Mouse (Mus musculus): Measurements from ENCODE around the gene Dnah8. TPM values are rescaled to one million over a fixed set of nuclear protein-coding genes. Genes with fewer than 3 reads are reported as not detected.

The Dnah8 gene
- polyA plus RNA-seq, 1 experiment: not detected

- WGBS: 95% methylated on average over 8 of the region's 8 CpGs
- TF ChIP-seq CTCF (IDR thresholded peaks at IDR 0.05; ENCODE audit: insufficient read depth, low read depth, low read length): no peak
- TF ChIP-seq POLR2A (IDR thresholded peaks at IDR 0.05; ENCODE audit: insufficient read depth, low read depth, low read length): no peak
- Histone ChIP-seq H3K4me1 (ENCODE audit: control insufficient read depth, insufficient read depth, low read length) (no peaks in the 10 kb centered on the region), H3K4me3 (ENCODE audit: insufficient read depth, low read depth, low read length) (no peak overlapping the region), H3K27ac (ENCODE audit: insufficient read depth, low read depth, low read length) (no peak overlapping the region)
Measured at GRCm38 (mm10) chr17:30663170-30663569, 39.0 kb downstream of the Dnah8 start.

- no peak overlapping the region for H3K4me3 ChIP-seq (ENCODE audit: insufficient read depth, low read depth, low read length)
- H3K27ac ChIP-seq (ENCODE audit: insufficient read depth, low read depth, low read length): no peak overlapping the region
- TF ChIP-seq POLR2A (IDR thresholded peaks at IDR 0.05; ENCODE audit: insufficient read depth, low read depth, low read length): no peak
- WGBS: 78% methylated on average over 5 of the region's 5 CpGs
- no peaks in the 10 kb centered on the region for H3K4me1 ChIP-seq (ENCODE audit: control insufficient read depth, insufficient read depth, low read length)
Measured at GRCm38 (mm10) chr17:30664856-30665255, 40.7 kb downstream of the Dnah8 start.

GRCm38 (mm10) chr17:30672556-30672955, 48.4 kb downstream of the Dnah8 start:
- WGBS: 50% methylated on average over 4 of the region's 4 CpGs
- no peaks in the 10 kb centered on the region for H3K4me1 ChIP-seq (ENCODE audit: control insufficient read depth, insufficient read depth, low read length)
- TF ChIP-seq CTCF (IDR thresholded peaks at IDR 0.05; ENCODE audit: insufficient read depth, low read depth, low read length) (no peak), POLR2A (IDR thresholded peaks at IDR 0.05; ENCODE audit: insufficient read depth, low read depth, low read length) (no peak)
- H3K4me3 ChIP-seq (ENCODE audit: insufficient read depth, low read depth, low read length): no peak overlapping the region
- H3K27ac ChIP-seq (ENCODE audit: insufficient read depth, low read depth, low read length): no peak overlapping the region

- TF ChIP-seq POLR2A (IDR thresholded peaks at IDR 0.05; ENCODE audit: insufficient read depth, low read depth, low read length) (no peak), CTCF (IDR thresholded peaks at IDR 0.05; ENCODE audit: insufficient read depth, low read depth, low read length) (no peak)
- Histone ChIP-seq H3K4me1 (ENCODE audit: control insufficient read depth, insufficient read depth, low read length) (no peaks in the 10 kb centered on the region), H3K4me3 (ENCODE audit: insufficient read depth, low read depth, low read length) (no peak overlapping the region), H3K27ac (ENCODE audit: insufficient read depth, low read depth, low read length) (no peak overlapping the region)
- 89% methylated on average over 6 of the region's 6 CpGs for WGBS
Measured at GRCm38 (mm10) chr17:30673023-30673422, 48.9 kb downstream of the Dnah8 start.

GRCm38 (mm10) chr17:30675021-30675740, 51.0 kb downstream of the Dnah8 start:
- TF ChIP-seq CTCF (IDR thresholded peaks at IDR 0.05; ENCODE audit: insufficient read depth, low read depth, low read length) (no peak), POLR2A (IDR thresholded peaks at IDR 0.05; ENCODE audit: insufficient read depth, low read depth, low read length) (no peak)
- Histone ChIP-seq H3K27ac (ENCODE audit: insufficient read depth, low read depth, low read length) (no peak overlapping the region), H3K4me1 (ENCODE audit: control insufficient read depth, insufficient read depth, low read length) (no peaks in the 10 kb centered on the region), H3K4me3 (ENCODE audit: insufficient read depth, low read depth, low read length) (no peak overlapping the region)
- WGBS: 72% methylated on average over 9 of the region's 9 CpGs

- TF ChIP-seq CTCF (IDR thresholded peaks at IDR 0.05; ENCODE audit: insufficient read depth, low read depth, low read length): no peak
- no peak for TF ChIP-seq POLR2A (IDR thresholded peaks at IDR 0.05; ENCODE audit: insufficient read depth, low read depth, low read length)
- no peak overlapping the region for H3K27ac ChIP-seq (ENCODE audit: insufficient read depth, low read depth, low read length)
- H3K4me3 ChIP-seq (ENCODE audit: insufficient read depth, low read depth, low read length): no peak overlapping the region
- 94% methylated on average over 10 of the region's 10 CpGs for WGBS
- H3K4me1 ChIP-seq (ENCODE audit: control insufficient read depth, insufficient read depth, low read length): no peaks in the 10 kb centered on the region
Measured at GRCm38 (mm10) chr17:30678523-30678922, 54.4 kb downstream of the Dnah8 start.

GRCm38 (mm10) chr17:30679612-30680011, 55.5 kb downstream of the Dnah8 start:
- 95% methylated on average over 4 of the region's 4 CpGs for WGBS
- no peak overlapping the region for H3K4me3 ChIP-seq (ENCODE audit: insufficient read depth, low read depth, low read length)
- TF ChIP-seq CTCF (IDR thresholded peaks at IDR 0.05; ENCODE audit: insufficient read depth, low read depth, low read length) (no peak), POLR2A (IDR thresholded peaks at IDR 0.05; ENCODE audit: insufficient read depth, low read depth, low read length) (no peak)
- H3K27ac ChIP-seq (ENCODE audit: insufficient read depth, low read depth, low read length): no peak overlapping the region
- no peaks in the 10 kb centered on the region for H3K4me1 ChIP-seq (ENCODE audit: control insufficient read depth, insufficient read depth, low read length)

GRCm38 (mm10) chr17:30681604-30682003, 57.5 kb downstream of the Dnah8 start:
- Histone ChIP-seq H3K4me1 (ENCODE audit: control insufficient read depth, insufficient read depth, low read length) (no peaks in the 10 kb centered on the region), H3K4me3 (ENCODE audit: insufficient read depth, low read depth, low read length) (no peak overlapping the region), H3K27ac (ENCODE audit: insufficient read depth, low read depth, low read length) (no peak overlapping the region)
- WGBS: 28% methylated on average over 5 of the region's 5 CpGs
- TF ChIP-seq POLR2A (IDR thresholded peaks at IDR 0.05; ENCODE audit: insufficient read depth, low read depth, low read length): no peak
- TF ChIP-seq CTCF (IDR thresholded peaks at IDR 0.05; ENCODE audit: insufficient read depth, low read depth, low read length): 0 out of 2 replicates have a peak, but pooled peaks have one; percentile 23

- 86% methylated on average over 8 of the region's 8 CpGs for WGBS
- TF ChIP-seq CTCF (IDR thresholded peaks at IDR 0.05; ENCODE audit: insufficient read depth, low read depth, low read length) (no peak), POLR2A (IDR thresholded peaks at IDR 0.05; ENCODE audit: insufficient read depth, low read depth, low read length) (no peak)
- no peak overlapping the region for H3K4me3 ChIP-seq (ENCODE audit: insufficient read depth, low read depth, low read length)
- H3K4me1 ChIP-seq (ENCODE audit: control insufficient read depth, insufficient read depth, low read length): no peaks in the 10 kb centered on the region
- no peak overlapping the region for H3K27ac ChIP-seq (ENCODE audit: insufficient read depth, low read depth, low read length)
Measured at GRCm38 (mm10) chr17:30690181-30690580, 66.0 kb downstream of the Dnah8 start.
